ENCODE assay signal across 18 mouse cellular contexts in genomic region chr6:89087620-89088019, GRCm38 (mm10).
DNase-seq lines count a peak whose midpoint lies in the region.
"Had no signal": no experiment of that assay in that cellular context is flagged by ENCODE, and none has a peak within 500 bp of the region (broad histone marks: within the 10 kb centered on the region; RNA-seq: fewer than 3 reads in every experiment).

No protein-coding gene starts in this region.

- DNase-seq in adrenal gland, adult 2 months: peak; percentile 16
- DNase-seq in adrenal gland, postnatal 4 days (ENCODE audit: low spot score in 2 of 2): no peak
- DNase-seq in Muller cell, postnatal 12 days (ENCODE audit: inconsistent ontology term): peak; percentile 60
- DNase-seq in fibroblast of lung, adult 2 months (ENCODE audit: low read depth): peak; percentile 5
- no peak for DNase-seq in layer of hippocampus, adult 9-11 months
- DNase-seq in frontal cortex, postnatal 10 days (ENCODE audit: low spot score in 2 of 2): no peak
- DNase-seq in natural killer cell, adult 2 months (ENCODE audit: low spot score in 2 of 2): no peak
- DNase-seq: adrenal gland, postnatal 10 days; adrenal gland, postnatal 36 days; B cell, adult 2 months; cerebellum, adult 11-12 months; cerebellum, adult 9-10 months; cerebellum, postnatal 14 days; gastrocnemius, adult 2 months; gastrocnemius, postnatal 14 days; heart, adult 11 months; heart, postnatal 36 days; kidney, adult 11 months had no signal

Comparison
In these comparisons a context has a peak if more than half of its experiments do, and no peak if none do; other contexts are left out.
1. DNase-seq: peak in adrenal gland, adult 2 months (single experiment), Muller cell, postnatal 12 days (single experiment) and fibroblast of lung, adult 2 months (single experiment); none in adrenal gland, postnatal 4 days (0 of 2), layer of hippocampus, adult 9-11 months (single experiment), frontal cortex, postnatal 10 days (0 of 2) and natural killer cell, adult 2 months (0 of 2).